Mouse (Mus musculus) myocyte (in vitro differentiated cells): ENCODE measurements around the gene Rin1.

Source experiments
- MAX ChIP-seq: IDR thresholded peaks from one replicate; pipeline ENCODE4 v1.6.1; 2011; ENCODE audit warnings: low read depth, mild to moderate bottlenecking, control low read depth
- POLR2A ChIP-seq: IDR thresholded peaks from one replicate; pipeline ENCODE4 v1.6.1; 2011; ENCODE audit warnings: low read depth, mild to moderate bottlenecking, control low read depth, moderate library complexity; ENCODE audit not compliant: insufficient read length
- POLR2AphosphoS2 ChIP-seq: IDR thresholded peaks from one replicate; pipeline ENCODE4 v1.6.1; 2011; ENCODE audit warnings: low read depth, control low read depth; ENCODE audit not compliant: insufficient read length

- TF ChIP-seq MAX (no peak), POLR2A (no peak), POLR2AphosphoS2 (no peak)
Measured at GRCm38 (mm10) chr19:5051031-5051430, 750 bp downstream of the Rin1 start.
